In the genomic region with DNA sequence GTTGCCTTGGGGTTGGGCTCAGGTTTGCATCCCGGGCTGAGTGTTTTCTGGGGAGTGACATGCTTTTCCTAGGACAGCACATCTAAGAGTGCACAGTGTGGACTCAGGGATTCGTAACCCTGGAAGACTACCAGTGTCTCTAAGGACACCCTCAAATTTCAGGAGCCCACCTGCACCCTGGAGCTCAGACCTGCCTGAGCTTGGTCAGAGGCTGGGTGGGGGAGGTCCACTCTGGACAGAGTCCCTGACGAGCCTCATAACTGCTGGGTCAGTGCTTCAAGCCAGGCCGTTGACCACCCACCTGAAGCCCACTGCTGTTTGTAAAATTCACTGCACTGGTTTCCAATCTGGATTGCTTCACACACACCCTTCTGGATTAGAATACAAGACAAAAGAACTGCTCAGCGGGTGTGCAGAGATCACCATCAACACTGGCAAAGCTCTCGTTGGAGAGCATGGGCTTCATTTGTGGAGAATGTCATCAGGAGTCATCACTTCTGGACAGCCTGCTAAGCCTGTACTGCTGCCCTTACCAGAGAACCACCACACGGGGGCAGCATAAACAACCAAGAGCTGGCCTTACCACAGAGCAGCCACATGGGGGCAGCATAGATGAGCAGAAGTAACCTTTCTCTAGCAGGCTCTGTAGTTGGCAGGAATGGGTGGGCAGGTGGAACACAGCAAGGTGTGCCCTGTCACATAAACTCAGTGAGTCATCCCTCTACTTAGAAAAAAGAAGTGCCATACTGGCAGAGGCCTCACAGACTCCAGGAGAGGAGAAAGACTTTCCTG, we compare ENCODE assay signal across 9 mouse cellular contexts. TPM values are rescaled to one million over a fixed set of nuclear protein-coding genes. Genes with fewer than 3 reads are reported as not detected.
A peak's percentile ranks its signal among the peaks of the same experiment; 100 is the strongest.
DNase-seq lines count a peak whose midpoint lies in the region; ATAC-seq and TF ChIP-seq lines count a peak whose summit lies in the region.
"Had no signal": no experiment of that assay in that cellular context is flagged by ENCODE, and none has a peak within 500 bp of the region (broad histone marks: within the 10 kb centered on the region; RNA-seq: fewer than 3 reads in every experiment).

No protein-coding gene starts in this region.

- no peaks in the 10 kb centered on the region for H3K9me3 ChIP-seq in forebrain, embryonic 10.5 days
- no peaks in the 10 kb centered on the region for H3K9me3 ChIP-seq in heart, embryonic 15.5 days (replicated peaks)
- no peaks in the 10 kb centered on the region for H3K9me3 ChIP-seq in liver, embryonic 13.5 days (replicated peaks)
- no peaks in the 10 kb centered on the region for H3K9me3 ChIP-seq in neural tube, embryonic 12.5 days
- no peaks in the 10 kb centered on the region for H3K9me3 ChIP-seq in stomach, postnatal 0 days (ENCODE audit: control insufficient read depth, low read length)

- H3K36me3 ChIP-seq in forebrain, embryonic 10.5 days (replicated peaks): peaks cover 69% of the 10 kb centered on the region
- no peaks in the 10 kb centered on the region for H3K36me3 ChIP-seq in heart, embryonic 15.5 days
- H3K36me3 ChIP-seq in liver, embryonic 13.5 days: peaks cover 22% of the 10 kb centered on the region
- peaks cover 43% of the 10 kb centered on the region for H3K36me3 ChIP-seq in neural tube, embryonic 12.5 days
- peaks cover 6% of the 10 kb centered on the region; the same call in 1 of the 2 replicates for H3K36me3 ChIP-seq in stomach, postnatal 0 days (ENCODE audit: control insufficient read depth, insufficient read depth, low read length)

- TF ChIP-seq EP300 in stomach, postnatal 0 days (optimal IDR thresholded peaks at IDR 0.05): no peak

- ATAC-seq in CD4-positive, CD25-positive, alpha-beta regulatory T cell, adult 4 months: peak; percentile 98
- ATAC-seq in heart, embryonic 15.5 days (replicated peaks; ENCODE audit: insufficient number of reproducible peaks, insufficient read depth, low FRiP score, low read depth): 0 out of 2 replicates have a peak, but pooled peaks have one; percentile 25
- ATAC-seq in liver, embryonic 13.5 days (ENCODE audit: low read depth): peak; percentile 50
- peak; percentile 74 for ATAC-seq in neural tube, embryonic 12.5 days (ENCODE audit: low FRiP score, low read depth)
- ATAC-seq in stomach, postnatal 0 days (ENCODE audit: low FRiP score, low TSS enrichment): peak; percentile 88

- WGBS in forebrain, embryonic 10.5 days: 49% methylated on average over 7 of the region's 7 CpGs
- WGBS in heart, embryonic 15.5 days: 38% methylated on average over 7 of the region's 7 CpGs
- 35% methylated on average over 7 of the region's 7 CpGs for WGBS in liver, embryonic 13.5 days (ENCODE audit: insufficient replicate concordance)
- 47% methylated on average over 7 of the region's 7 CpGs for WGBS in neural tube, embryonic 12.5 days
- WGBS in stomach, postnatal 0 days: 42% methylated on average over 7 of the region's 7 CpGs

- H3K27ac ChIP-seq in forebrain, embryonic 10.5 days: no peak overlapping the region
- no peak overlapping the region for H3K27ac ChIP-seq in heart, embryonic 15.5 days
- H3K27ac ChIP-seq in liver, embryonic 13.5 days: no peak overlapping the region
- no peak overlapping the region for H3K27ac ChIP-seq in neural tube, embryonic 12.5 days
- peak overlapping the region; percentile 56; the same call in 1 of the 2 replicates for H3K27ac ChIP-seq in stomach, postnatal 0 days (replicated peaks)

- peak; percentile 84 for DNase-seq in c-Kit-negative CD71-positive TER-119-positive erythroid progenitor cells, embryonic 14.5 days (ENCODE audit: low read depth, low spot score)
- DNase-seq in forebrain, embryonic 10.5 days (ENCODE audit: extremely low spot score, low spot score): peak; percentile 79
- DNase-seq in kidney, postnatal 14 days: peak; percentile 80
- peak; percentile 53 for DNase-seq in liver, embryonic 13.5 days
- peak; percentile 91 for DNase-seq in stomach, postnatal 0 days (ENCODE audit: low spot score)

- H3K27me3 ChIP-seq in forebrain, embryonic 10.5 days (ENCODE audit: poor library complexity, severe bottlenecking): no peaks in the 10 kb centered on the region
- H3K27me3 ChIP-seq in heart, embryonic 15.5 days: no peaks in the 10 kb centered on the region
- H3K27me3 ChIP-seq in liver, embryonic 13.5 days: no peaks in the 10 kb centered on the region
- H3K27me3 ChIP-seq in neural tube, embryonic 12.5 days (replicated peaks): no peaks in the 10 kb centered on the region
- H3K27me3 ChIP-seq in stomach, postnatal 0 days (ENCODE audit: control insufficient read depth, insufficient read depth, low read length): no peaks in the 10 kb centered on the region

- peak; percentile 100 for TF ChIP-seq CTCF in stomach, postnatal 0 days (IDR thresholded peaks at IDR 0.05; ENCODE audit: low read depth)

- no peak overlapping the region for H3K4me3 ChIP-seq in forebrain, embryonic 10.5 days
- H3K4me3 ChIP-seq in heart, embryonic 15.5 days: no peak overlapping the region
- no peak overlapping the region for H3K4me3 ChIP-seq in liver, embryonic 13.5 days (replicated peaks)
- no peak overlapping the region for H3K4me3 ChIP-seq in neural tube, embryonic 12.5 days
- no peak overlapping the region for H3K4me3 ChIP-seq in stomach, postnatal 0 days (ENCODE audit: low read depth, low read length)
- H3K4me3 ChIP-seq: erythroblast, embryonic 14.5 days had no signal

- no peak overlapping the region for H3K4me2 ChIP-seq in heart, embryonic 15.5 days
- no peak overlapping the region for H3K4me2 ChIP-seq in liver, embryonic 13.5 days
- H3K4me2 ChIP-seq in neural tube, embryonic 12.5 days (replicated peaks): no peak overlapping the region
- no peak overlapping the region for H3K4me2 ChIP-seq in stomach, postnatal 0 days (replicated peaks; ENCODE audit: low read depth)

- no peak overlapping the region for H3K9ac ChIP-seq in heart, embryonic 15.5 days
- H3K9ac ChIP-seq in liver, embryonic 13.5 days: no peak overlapping the region
- no peak overlapping the region for H3K9ac ChIP-seq in neural tube, embryonic 12.5 days
- H3K9ac ChIP-seq in stomach, postnatal 0 days (ENCODE audit: low read length): no peak overlapping the region

- H3K4me1 ChIP-seq in forebrain, embryonic 10.5 days: no peaks in the 10 kb centered on the region
- no peaks in the 10 kb centered on the region for H3K4me1 ChIP-seq in heart, embryonic 15.5 days (replicated peaks)
- peaks cover 28% of the 10 kb centered on the region for H3K4me1 ChIP-seq in liver, embryonic 13.5 days (replicated peaks)
- H3K4me1 ChIP-seq in neural tube, embryonic 12.5 days: no peaks in the 10 kb centered on the region
- H3K4me1 ChIP-seq in stomach, postnatal 0 days (replicated peaks; ENCODE audit: control insufficient read depth, insufficient read depth): no peaks in the 10 kb centered on the region

RNA-seq across cellular contexts. Expression of gene Armc9, which starts 24.1 kb away (rescaled TPM):
- 1 to 10 TPM; 6.2 to 7.8 TPM for polyA plus RNA-seq in CD4-positive, CD25-positive, alpha-beta regulatory T cell, adult 4 months (2017; shearing (Covaris generic))
- polyA plus RNA-seq in forebrain, embryonic 10.5 days (2016; fragmentation: Nextera tagmentation; extraction: Ambion mirVana): 38.4 and 38.7 TPM in 2 replicates
- 9.1 and 15.0 TPM in 2 replicates for polyA plus RNA-seq in heart, embryonic 15.5 days (2015; fragmentation: Nextera tagmentation; extraction: Ambion mirVana)
- 11.7 and 12.8 TPM in 2 replicates for polyA plus RNA-seq in liver, embryonic 13.5 days (2015; fragmentation: Nextera tagmentation; extraction: Ambion mirVana)
- 36.7 and 37.0 TPM in 2 replicates for polyA plus RNA-seq in neural tube, embryonic 12.5 days (2016; fragmentation: Nextera tagmentation; extraction: Ambion mirVana)
- 7.3 and 7.9 TPM in 2 replicates for polyA plus RNA-seq in stomach, postnatal 0 days (2015; fragmentation: Nextera tagmentation; extraction: Ambion mirVana)

RNA-seq across cellular contexts. Expression of gene Gm21972, which starts 45.2 kb away (rescaled TPM):
- polyA plus RNA-seq in CD4-positive, CD25-positive, alpha-beta regulatory T cell, adult 4 months (2017; shearing (Covaris generic)): not detected
- 0.20 TPM in 1 of 2 replicates, not detected in the other for polyA plus RNA-seq in forebrain, embryonic 10.5 days (2016; fragmentation: Nextera tagmentation; extraction: Ambion mirVana)
- polyA plus RNA-seq in heart, embryonic 15.5 days (2015; fragmentation: Nextera tagmentation; extraction: Ambion mirVana): 0.26 TPM in 1 of 2 replicates, not detected in the other
- polyA plus RNA-seq in liver, embryonic 13.5 days (2015; fragmentation: Nextera tagmentation; extraction: Ambion mirVana): 0.15 and 0.45 TPM in 2 replicates
- polyA plus RNA-seq in neural tube, embryonic 12.5 days (2016; fragmentation: Nextera tagmentation; extraction: Ambion mirVana): not detected in 2 replicates
- polyA plus RNA-seq in stomach, postnatal 0 days (2015; fragmentation: Nextera tagmentation; extraction: Ambion mirVana): 0.31 TPM in 1 of 2 replicates, not detected in the other

Comparison
In these comparisons a context has a peak if more than half of its experiments do, and no peak if none do; other contexts are left out.
1. ATAC-seq: peak in every context shown above with its lines; median percentile 98 in CD4-positive, CD25-positive, alpha-beta regulatory T cell, adult 4 months; 88 in stomach, postnatal 0 days; 74 in neural tube, embryonic 12.5 days; 50 in liver, embryonic 13.5 days; 25 in heart, embryonic 15.5 days.